Mouse (Mus musculus) adrenal gland, postnatal 10 days (tissue): ENCODE measurements around the gene Gnai2. TPM values are rescaled to one million over a fixed set of nuclear protein-coding genes. Genes with fewer than 3 reads are reported as not detected.

ENCODE experiments used
- DNase-seq: peaks from one replicate; pipeline ENCODE4 v3.0.0; 2021; ENCODE audit warnings: mixed read lengths
- total RNA-seq, 2 experiments: library from RNA; stranded (reverse); gene quantifications; 2 replicates each; pipeline ENCODE4 v1.2.3; 2021

Gene Gnai2
- total RNA-seq, 2 experiments from 2014 or later: 292 to 327 TPM

DNA sequence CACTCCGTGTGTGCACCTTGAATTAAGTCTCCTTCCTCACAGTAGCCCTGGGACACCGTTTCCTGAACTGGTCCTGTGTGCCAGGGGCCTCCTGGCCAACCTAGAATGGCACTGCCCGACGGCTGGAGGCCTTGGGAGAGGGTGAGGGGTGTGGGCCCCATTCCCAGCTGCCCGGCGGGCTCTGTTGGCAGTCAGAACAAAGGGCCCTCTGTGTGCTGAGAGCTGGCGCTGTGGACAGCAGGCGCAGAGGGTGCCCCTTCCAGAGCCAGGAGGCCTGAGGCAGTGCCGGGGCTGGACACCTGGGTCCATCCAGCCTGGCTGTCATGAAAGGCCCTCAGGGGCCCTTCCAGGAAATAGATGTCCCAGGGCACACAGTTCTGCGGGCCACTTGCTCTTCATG is 24.4 kb upstream of the Gnai2 start:
- DNase-seq: no peak

DNA sequence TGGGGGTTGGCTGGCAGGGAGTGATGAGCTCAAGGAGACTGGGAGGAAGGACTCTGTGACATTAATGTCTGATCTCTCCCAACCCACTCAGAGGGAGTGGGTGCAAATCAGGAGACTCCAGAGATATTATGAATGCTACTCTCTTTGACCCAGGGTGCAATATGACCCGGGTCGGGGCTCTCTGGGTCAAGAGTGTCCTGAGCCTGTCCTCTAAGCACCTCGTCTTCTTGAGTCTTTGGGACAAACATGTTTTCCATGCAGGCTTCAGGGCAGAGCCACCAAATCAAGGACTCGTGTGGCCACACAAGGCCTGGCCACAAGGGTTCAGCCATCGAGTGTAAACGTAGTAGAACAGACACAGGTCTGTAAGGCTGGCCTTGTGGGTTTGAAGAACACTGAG is 22.9 kb upstream of the Gnai2 start:
- no peak for DNase-seq

GRCm38 (mm10) chr9:107657144-107657543 is 22.0 kb upstream of the Gnai2 start:
- DNase-seq: no peak

GRCm38 (mm10) chr9:107654585-107654984 is 19.4 kb upstream of the Gnai2 start:
- DNase-seq: no peak

DNA sequence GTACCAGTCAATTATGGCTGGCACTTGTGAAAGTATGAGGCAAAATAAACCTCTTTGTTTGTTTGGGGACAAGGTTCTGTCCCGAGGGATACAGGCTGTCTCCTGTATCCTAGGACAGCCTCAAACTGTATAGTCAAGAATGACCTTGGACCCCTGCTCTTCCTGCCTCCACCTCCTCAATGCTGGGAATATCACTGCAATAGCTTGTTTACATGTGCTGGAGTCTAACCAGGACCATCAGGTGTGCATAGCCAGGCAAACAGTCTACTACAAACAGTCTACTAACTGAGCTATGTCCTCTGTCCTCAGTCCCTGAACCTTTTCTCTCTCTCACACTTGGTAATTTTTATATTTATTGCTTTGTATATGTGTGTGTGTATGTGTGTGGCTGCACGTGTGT is 18.3 kb upstream of the Gnai2 start:
- DNase-seq: no peak

DNA sequence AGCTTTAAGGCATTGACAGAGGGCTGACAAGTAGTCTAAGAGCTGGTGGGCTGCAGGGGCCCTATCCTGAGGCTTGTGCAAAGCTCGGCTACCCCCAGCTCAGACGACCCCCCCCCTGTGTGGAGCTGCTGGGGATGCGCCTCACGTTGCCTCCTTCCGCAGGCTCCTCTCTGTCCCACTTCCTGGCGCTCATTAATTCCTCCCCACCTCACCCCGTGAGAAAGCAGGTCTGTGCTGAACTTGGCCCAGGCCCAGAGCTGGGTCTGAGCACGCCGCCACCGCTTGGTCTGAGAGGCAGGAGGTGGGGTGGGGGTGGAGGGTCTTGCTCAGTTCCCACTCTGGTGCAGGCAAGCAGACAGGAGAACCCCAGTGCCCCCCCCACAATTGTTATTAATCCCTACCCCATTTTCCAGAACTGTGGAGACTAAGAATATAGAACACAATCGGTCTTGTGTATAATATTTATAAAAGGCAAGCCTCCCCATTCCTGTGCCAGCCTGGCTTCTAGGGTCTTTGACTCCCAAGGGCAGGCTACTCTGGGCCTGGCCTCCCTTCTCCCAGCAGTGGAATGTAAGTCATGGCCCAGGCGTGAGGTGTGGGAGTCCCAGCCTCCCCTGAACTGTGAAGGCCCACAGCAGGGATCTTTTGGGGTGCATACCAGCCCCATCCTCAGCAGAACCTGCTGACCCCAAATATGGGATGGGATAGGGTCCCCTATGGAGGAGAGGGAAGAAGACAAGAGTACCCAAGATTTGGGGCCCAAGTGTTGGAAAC is 15.7 kb upstream of the Gnai2 start:
- no peak for DNase-seq

- no peak for DNase-seq
Measured at GRCm38 (mm10) chr9:107650225-107650624, 15.1 kb upstream of the Gnai2 start.

- no peak for DNase-seq
Measured at GRCm38 (mm10) chr9:107648767-107649166, 13.6 kb upstream of the Gnai2 start.

GRCm38 (mm10) chr9:107646975-107647374 is 11.8 kb upstream of the Gnai2 start:
- no peak for DNase-seq

DNA sequence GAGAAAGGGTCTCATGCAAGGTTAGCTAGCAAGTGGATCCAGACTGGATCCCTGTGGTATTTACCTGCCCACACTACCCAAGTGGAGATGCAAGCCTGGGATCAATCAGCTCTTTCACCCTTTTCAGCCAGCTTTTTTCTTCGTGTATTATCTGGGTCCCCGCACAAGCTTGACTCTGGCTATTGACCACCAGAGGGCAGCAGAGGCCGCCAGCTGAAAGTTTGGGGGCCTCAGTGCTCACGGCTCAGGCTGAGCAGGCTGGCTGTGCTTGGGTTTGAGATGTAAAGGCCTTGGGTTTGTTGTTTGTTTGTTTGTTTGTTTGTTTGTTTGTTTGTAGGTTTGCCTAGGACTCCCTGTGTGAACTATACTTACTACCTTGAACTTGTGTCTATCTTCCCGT is 10.4 kb upstream of the Gnai2 start:
- DNase-seq: peak; percentile 86

GRCm38 (mm10) chr9:107645153-107645510 is 10.0 kb upstream of the Gnai2 start:
- no peak for DNase-seq

DNA sequence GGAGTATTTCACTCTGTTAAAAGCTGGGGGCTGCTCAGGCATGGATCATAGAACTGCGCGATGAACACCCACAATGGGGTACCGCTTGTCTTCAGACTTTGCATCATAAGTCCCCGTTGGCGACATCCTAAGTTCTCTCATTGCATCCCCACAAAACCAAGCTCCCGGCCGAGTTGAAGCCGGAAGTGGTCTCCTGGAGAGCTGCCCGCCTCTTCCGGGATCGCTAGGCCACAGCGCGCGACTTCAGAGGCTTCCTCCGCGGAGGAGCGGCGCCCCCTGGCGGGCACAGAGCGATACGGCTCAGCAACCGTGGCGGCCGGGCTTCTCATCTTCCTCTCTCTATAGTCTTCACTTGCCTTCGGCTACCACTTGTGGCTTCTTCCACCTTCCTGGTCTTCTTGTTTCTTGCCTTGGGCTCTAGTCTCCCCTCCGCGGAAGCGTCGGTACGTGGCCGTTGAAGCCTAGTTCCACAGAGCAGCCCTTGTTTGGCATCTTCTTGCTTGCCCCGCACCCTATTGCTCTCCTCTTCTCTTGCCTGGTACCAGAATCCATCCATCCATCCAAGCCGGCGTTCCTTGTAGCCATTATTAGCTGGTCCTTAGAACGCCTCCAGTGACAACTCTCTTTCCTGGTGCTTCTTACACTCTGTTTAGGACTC is 9.5 kb upstream of the Gnai2 start:
- peak; percentile 95 for DNase-seq

GRCm38 (mm10) chr9:107643544-107644214 is 8.5 kb upstream of the Gnai2 start:
- no peak for DNase-seq

GRCm38 (mm10) chr9:107641666-107642065 is 6.5 kb upstream of the Gnai2 start:
- DNase-seq: no peak

DNA sequence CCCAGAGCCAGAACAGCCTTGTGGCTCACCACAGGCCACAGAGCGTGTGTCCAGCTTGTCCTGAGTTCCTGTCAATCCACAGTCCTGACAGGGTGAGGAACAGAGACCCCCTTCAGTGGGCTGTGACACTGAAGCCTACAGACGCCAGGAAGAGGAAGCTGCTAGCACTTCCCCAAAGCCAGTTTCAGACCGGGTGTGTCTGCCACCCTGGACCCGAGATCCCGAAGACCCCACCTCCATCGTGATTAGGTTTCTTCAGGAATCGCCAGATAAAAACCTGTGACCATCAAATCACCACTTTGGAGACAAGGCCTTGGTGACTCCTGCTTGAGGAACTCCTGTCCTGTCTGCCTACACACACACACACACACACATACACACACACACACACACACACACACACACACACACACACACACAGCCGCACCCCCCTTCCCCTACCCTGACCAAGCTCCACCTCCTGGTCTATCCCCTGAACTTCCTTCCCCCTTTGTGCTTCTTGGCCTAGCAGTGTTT is 5.1 kb upstream of the Gnai2 start:
- no peak for DNase-seq

GRCm38 (mm10) chr9:107637070-107637469 is 1.9 kb upstream of the Gnai2 start:
- no peak for DNase-seq

GRCm38 (mm10) chr9:107634406-107635278 is 525 bp downstream of the Gnai2 start:
- DNase-seq: peak; percentile 25

GRCm38 (mm10) chr9:107633661-107634405 is 1.3 kb downstream of the Gnai2 start:
- peak; percentile 56 for DNase-seq

- peak; percentile 88 for DNase-seq
Measured at GRCm38 (mm10) chr9:107633091-107633660, 2.0 kb downstream of the Gnai2 start.

GRCm38 (mm10) chr9:107632478-107632877 is 2.7 kb downstream of the Gnai2 start:
- peak; percentile 60 for DNase-seq

- DNase-seq: no peak
Measured at GRCm38 (mm10) chr9:107631861-107632260, 3.3 kb downstream of the Gnai2 start.
